Mouse (Mus musculus) heart, adult 18-20 months (tissue): Measurements from ENCODE around the gene Adprhl1. TPM values are rescaled to one million over a fixed set of nuclear protein-coding genes. Genes with fewer than 3 reads are reported as not detected.
A peak's percentile ranks its signal among the peaks of the same experiment; 100 is the strongest.

Experiments used
- DNase-seq, 2 experiments: peaks; one replicate each; pipeline ENCODE4 v3.0.0; 2021 to 2022; ENCODE audit warnings: mixed read lengths in 1 of 2
- long read RNA-seq, 2 experiments: library from polyadenylated mRNA; stranded (forward); transcript quantifications; one replicate each; pipeline ENCODE4 v2.0.0; 2021
- total RNA-seq, 2 experiments: library from RNA; stranded (reverse); gene quantifications; 2 replicates each; pipeline ENCODE4 v1.2.3; 2021

The Adprhl1 gene
- total RNA-seq: 100 to 1,000 TPM; 577 to 637 TPM
- long read RNA-seq, experiment 1, full-length matches to known transcripts: 669 of 741 reads
- long read RNA-seq, experiment 1, partial matches to known transcripts: 22 of 741 reads
- long read RNA-seq, experiment 1, other reads (novel, unspliced or antisense): 50 of 741 reads
- long read RNA-seq, experiment 2, full-length matches to known transcripts: 408 of 451 reads
- long read RNA-seq, experiment 2, partial matches to known transcripts: 10 of 451 reads
- long read RNA-seq, experiment 2, other reads (novel, unspliced or antisense): 33 of 451 reads

DNA sequence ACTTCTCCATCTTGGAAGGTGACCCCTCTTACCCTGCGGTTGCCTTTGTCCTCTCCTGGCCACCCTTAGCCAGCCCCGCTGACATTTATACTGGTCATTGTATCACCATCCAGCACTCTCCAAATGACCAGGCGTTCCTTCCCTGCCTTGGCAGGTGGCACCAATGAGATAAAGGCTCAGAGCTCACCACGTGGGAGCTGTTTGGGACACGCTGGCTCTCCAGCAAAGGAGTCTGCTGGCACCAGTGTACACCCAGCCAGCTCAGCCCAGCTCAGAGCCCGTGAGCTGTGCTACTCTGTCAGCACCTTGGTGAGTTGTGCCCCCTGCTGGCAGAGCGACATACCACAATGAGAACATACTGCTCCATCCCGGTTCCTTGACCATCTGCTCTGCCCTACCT, at the start of gene Adprhl1:
Adprhl1 (minus strand) TSS at position 144 of the 400 bp plus-strand sequence.
- peak; percentile 79 to 88 for DNase-seq

DNA sequence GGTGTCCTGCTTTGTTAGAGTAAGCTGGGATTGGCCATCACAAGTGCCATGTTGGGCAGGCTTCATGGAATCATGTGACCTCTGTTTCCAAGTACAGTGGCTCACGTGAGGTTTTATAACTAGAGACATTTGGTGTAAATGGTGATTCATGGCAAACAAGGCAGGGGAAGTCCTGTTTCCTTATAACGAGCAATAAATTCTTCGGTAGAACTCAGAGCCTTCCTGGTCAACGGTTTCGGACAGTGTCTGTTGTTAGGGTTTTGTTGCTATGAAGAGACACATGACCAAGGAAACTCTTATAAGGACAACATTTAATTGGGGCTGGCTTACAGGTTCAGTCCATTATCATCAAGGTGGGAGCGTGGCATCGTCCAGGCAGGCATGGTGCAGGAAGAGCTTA, 47.1 kb upstream of the Adprhl1 start:
- DNase-seq: no peak

DNA sequence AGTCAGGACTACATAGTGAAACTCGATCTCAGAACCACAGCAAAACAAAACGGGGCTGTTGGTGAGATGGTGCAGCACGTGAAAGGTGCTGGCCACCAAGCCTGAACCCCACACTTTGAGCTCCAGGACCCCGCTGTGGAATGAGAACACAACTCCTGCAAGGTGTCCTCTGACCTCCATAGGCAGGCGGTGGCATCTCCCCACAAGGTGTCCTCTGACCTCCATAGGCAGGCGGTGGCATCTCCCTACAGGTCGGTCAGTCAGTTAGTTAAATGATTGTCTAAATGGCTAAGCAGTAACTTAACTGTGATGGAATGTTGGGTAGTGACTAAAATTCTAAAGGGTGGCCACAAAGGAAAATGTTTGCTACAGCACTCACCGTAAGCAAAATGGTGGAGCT, 45.6 kb upstream of the Adprhl1 start:
- no peak for DNase-seq

- no peak for DNase-seq
These were observed 39.9 kb upstream of the Adprhl1 start for GRCm38 (mm10) chr8:13293677-13294470.

DNA sequence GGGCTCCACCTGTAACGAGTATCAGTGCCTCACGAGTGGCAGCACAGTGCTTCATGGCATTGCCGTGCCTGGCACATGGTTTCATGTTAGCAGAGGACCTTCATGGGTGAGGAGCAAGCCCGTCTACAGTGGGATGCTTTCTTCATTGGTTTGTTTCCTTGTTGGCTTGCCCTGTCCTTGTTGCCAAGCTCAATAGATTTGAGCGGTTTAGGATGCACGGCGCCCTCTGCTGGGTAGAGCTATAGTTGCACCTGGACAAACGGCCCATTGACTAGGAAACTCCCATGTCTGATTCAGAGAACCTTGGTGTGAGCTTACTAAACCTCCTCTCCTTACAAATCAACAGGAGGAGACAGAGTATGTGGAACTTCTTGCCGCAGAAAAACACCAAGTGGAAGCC, 38.4 kb upstream of the Adprhl1 start:
- DNase-seq: peak; percentile 71 to 84

- DNase-seq: no peak
These were observed 34.7 kb upstream of the Adprhl1 start for GRCm38 (mm10) chr8:13288646-13289045.

DNA sequence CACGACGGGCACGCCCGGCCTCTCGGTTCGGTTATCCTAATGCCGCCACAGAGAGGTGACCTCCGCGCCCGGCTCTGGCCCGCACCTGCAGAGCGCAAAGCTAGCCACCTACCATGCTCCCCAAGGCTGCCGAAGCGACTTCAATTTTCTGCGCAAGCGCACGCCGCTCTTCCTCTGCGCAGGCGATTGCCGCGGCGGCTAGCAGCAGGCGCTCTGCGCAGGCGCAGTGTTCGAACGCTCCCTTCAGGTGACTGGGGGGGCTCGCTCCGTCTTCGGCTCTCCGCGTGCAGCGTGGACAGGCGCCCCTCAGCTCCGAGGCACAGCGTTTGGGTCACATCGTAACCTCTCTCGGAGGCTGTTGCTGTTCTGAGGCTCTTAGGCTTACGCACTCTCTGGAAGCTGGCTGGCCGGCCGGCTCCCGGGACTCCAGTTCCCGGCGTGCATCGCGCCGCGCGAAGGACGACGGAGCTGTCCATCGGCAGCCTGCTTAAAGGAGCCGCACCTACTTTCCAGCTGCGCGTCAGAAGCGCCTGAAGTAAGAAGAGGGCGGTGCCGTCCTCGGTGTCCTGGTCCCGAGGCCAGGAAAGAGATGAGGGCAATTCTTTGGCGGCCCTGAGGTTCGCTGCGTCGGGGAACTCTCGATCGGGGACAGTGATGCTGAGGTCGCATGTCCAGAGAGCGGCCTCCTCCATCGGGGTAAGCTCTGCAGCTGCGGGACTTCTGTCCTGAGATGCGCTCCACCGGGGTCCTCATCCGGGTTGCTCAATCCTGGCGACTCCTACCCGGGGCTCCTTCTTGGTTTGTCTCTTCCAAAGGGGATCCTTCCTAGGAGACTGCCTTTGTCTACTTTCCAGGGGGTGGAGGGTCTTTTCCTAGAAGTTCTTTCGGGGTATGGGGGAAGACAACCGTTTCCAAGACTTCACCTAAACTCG, 34.0 kb upstream of the Adprhl1 start, which contains the start of the genes Dcun1d2 and Tmco3:
Dcun1d2 (minus strand) TSS at position 440 of the 932 bp plus-strand sequence.
Tmco3 (plus strand) TSS at position 499 of the 932 bp plus-strand sequence.
- peak; percentile 96 to 97 for DNase-seq

GRCm38 (mm10) chr8:13287304-13287691, 33.3 kb upstream of the Adprhl1 start:
- peak; percentile 90 to 95 for DNase-seq

GRCm38 (mm10) chr8:13283200-13283599, 29.2 kb upstream of the Adprhl1 start:
- DNase-seq: no peak

DNA sequence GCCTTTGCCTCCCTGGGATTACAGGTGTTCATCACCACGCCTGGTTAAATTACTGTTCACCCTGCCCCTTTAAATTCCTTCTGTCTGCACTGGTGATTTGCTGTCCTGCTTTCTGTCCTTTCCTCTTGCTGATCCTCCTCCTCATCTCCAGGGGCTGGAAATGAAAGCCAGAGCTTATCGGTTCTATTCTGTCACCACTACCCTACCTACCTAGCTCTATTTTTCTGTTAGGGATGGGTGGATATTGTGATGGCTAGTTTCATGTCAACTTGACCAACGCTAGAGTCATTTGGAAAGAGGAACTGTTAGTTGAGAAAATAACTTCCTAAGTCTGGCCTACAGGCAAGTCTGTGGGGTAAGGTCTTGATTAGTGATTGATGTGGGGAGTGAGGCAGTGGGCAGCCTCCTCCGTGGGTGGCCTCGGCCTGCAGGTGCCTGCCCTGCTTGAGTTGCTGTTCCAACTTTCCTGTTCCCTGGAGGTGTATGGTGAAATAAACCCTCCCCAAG, 23.0 kb upstream of the Adprhl1 start:
- DNase-seq: no peak

DNA sequence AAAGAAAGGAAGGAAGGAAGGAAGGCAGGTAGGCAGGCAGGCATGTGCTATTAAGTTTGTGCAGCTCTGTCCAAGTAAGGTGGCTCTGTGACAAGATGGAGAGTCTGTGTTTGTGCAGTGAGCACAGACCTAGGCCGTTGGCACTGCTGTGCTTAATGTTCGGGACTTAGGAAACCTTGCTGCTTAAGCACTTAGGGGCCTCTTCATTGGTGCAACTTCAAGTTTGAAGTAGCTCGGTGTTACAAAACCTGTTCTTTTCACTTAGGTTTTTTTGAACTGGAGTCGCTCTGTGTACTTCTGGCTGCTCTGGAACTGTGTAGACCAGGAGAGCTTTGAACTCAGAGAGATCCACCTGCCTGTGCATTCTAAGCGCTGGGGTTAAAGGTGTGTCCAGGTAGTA, 18.9 kb upstream of the Adprhl1 start:
- DNase-seq: no peak

DNA sequence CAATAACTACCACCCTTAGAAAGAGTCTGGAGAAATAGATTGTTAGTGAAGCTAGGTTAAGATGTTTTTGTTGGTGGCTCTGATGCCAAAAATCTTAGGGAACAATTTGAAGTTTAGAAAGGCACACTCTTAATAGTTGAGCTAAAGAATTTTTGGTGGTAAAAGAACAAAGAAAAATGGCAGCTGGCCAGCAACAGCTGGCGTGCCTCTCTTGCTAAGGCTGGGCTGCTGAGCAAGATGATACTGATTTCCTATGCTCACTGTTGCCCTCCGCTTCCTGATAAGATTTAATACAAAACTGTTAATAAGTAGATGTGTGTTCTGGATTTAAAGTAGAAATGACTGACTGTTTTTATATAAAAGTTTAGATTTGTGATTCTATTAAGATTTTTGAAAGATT, 13.6 kb upstream of the Adprhl1 start:
- no peak for DNase-seq

DNA sequence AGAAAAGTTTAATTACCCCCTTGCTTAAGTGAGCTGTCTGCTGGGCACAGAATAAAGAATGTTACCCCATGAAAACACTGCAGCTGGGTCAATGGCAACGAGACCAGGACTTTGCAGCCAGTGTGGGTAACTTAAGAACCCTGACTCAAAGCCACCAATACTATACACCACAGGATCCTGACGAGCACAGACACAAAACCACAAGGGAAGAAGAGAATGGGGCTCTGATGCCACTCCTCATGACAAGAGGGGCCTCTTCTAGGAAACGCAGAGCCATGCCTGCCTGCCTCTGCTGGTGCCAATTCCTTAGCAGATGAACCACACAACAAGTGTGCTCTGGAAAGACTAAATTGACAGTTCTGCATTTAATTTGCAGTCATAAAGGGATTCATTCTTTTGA, 9.4 kb upstream of the Adprhl1 start:
- no peak for DNase-seq

DNA sequence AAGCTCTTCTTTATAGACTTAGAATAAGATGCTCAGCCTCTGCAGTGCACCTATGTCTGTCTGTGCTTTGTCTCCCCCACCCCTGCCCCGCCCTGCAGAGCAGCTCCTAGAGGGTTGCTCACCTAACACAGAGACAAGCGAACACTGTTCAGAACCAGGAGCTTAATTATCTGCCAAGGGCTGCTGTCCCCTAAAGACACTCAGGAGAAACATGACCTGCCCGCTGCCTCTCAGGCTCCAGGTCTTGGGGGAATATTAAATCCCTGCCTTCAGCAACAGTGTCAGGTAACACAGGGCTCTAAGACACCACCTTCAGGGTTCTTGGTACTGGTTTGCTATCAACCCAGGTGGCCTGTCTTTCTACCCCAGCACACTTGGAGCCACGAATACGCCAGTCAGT, 549 bp downstream of the Adprhl1 start:
- DNase-seq: no peak

DNA sequence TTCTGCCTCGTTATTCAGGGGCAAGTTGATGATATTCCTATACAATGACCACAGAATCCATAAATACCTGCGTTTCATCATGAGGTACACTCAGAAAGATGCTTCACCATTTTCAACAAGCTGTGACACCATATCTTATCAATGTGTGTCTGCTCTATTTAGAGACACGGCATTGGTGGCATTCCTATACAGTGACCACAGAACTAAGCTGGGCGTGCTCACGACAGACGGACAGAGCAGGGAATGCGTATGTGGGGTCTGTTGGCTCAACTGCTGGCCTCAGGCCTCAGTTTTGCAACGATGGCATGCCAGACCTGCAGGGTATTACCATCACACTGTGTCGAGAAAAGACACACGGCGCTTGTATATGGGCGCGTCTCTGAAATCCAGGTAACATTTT, 1.1 kb downstream of the Adprhl1 start:
- DNase-seq: peak; percentile 59 to 78

GRCm38 (mm10) chr8:13244343-13244880, 9.6 kb downstream of the Adprhl1 start:
- DNase-seq: peak; percentile 52 to 64

GRCm38 (mm10) chr8:13242985-13243870, 10.7 kb downstream of the Adprhl1 start:
- no peak for DNase-seq

DNA sequence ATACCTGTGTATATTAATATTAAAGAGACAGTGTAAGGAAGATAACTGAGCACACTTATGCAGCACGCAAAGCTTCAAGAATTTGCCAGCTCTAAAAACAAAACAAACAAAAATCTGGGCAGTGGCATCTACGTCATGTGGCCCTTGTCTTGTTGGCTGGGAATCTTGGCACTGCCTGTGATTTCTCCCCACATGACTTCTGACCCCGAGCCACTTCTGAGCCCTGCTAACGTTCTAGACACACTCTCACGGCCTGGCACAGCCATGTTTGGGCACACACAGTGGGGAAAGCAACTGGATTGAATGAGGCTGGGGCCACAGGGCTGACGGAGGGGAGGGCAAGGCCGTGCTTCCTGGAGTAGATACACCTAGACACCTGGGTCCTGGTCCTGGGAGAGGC, 13.3 kb downstream of the Adprhl1 start:
- DNase-seq: peak; percentile 74 to 76

DNA sequence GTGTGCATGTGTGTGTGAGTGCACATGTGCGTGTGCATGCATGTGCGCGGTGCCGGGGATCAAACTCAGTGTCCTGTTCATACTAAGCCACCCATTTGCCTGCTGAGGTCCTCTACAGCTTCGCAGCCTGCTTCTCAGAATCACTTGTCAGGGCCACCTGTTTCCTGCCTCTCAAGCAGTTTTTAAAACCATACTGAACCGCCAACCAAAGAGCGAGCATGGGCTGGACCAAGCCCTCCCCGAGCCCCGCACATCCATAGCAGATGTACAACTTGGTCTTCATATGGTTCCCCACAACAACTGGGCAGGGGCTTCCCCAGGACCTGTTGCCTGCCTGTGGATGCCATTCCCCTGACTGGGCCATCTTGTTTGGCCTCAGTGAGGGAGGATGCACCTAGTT, 13.9 kb downstream of the Adprhl1 start:
- DNase-seq: no peak

- peak in 1 of 2 experiments; percentile 28 for DNase-seq
These were observed 19.2 kb downstream of the Adprhl1 start for GRCm38 (mm10) chr8:13234803-13235202.

DNA sequence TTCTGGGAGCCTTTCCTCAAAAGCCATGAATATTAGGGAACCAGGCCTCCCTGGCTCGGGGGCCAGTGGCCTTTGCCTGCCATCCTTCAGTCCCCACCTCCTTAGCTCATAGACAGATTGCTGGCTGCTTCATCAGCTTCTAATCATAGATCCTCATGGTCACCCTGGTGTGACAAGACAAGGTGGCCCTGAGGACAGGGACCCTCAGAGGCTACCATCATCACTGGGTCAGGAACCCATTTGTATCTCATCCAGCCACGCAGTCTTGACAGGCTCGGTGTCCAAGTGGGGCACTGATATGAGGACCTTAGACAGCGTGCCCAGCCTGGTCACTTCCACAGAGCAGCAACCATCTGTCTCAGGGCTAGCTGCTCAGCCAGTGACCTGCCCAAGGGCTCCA, 23.5 kb downstream of the Adprhl1 start:
- DNase-seq: peak; percentile 55 to 70
